Mouse (Mus musculus): ENCODE measurements around the gene 9930104L06Rik.

9930104L06Rik gene

GRCm38 (mm10) chr4:124957284-124957683 lies 20.4 kb downstream of the 9930104L06Rik start:
- in situ Hi-C loops (cut with MboI, MseI): loop anchor here (25.0 kb wide), 1 partner anchor 755 kb away; no protein-coding TSS in a partner anchor

- in situ Hi-C loops (cut with MboI, MseI): loop anchor here (25.0 kb wide), 1 partner anchor 753 kb away; no protein-coding TSS in a partner anchor
Measured at GRCm38 (mm10) chr4:124959062-124959461, 22.2 kb downstream of the 9930104L06Rik start.

- in situ Hi-C loops (cut with MboI, MseI): loop anchor here (25.0 kb wide), 1 partner anchor 751 kb away; no protein-coding TSS in a partner anchor
Measured at GRCm38 (mm10) chr4:124960940-124961339, 24.1 kb downstream of the 9930104L06Rik start.

- in situ Hi-C loops (cut with MboI, MseI): loop anchor here (25.0 kb wide), 1 partner anchor 750 kb away; no protein-coding TSS in a partner anchor
Measured at GRCm38 (mm10) chr4:124962576-124962975, 25.7 kb downstream of the 9930104L06Rik start.

GRCm38 (mm10) chr4:124964912-124965599 lies 28.2 kb downstream of the 9930104L06Rik start:
- in situ Hi-C loops (cut with MboI, MseI): loop anchor here (25.0 kb wide), 1 partner anchor 747 kb away; no protein-coding TSS in a partner anchor

- in situ Hi-C loops (cut with MboI, MseI): loop anchor here (25.0 kb wide), 1 partner anchor 744 kb away; no protein-coding TSS in a partner anchor
Measured at GRCm38 (mm10) chr4:124968711-124969110, 31.9 kb downstream of the 9930104L06Rik start.

- in situ Hi-C loops (cut with MboI, MseI): loop anchor here (25.0 kb wide), 1 partner anchor 743 kb away; no protein-coding TSS in a partner anchor
Measured at GRCm38 (mm10) chr4:124969219-124969848, 32.5 kb downstream of the 9930104L06Rik start.

- in situ Hi-C loops (cut with MboI, MseI): loop anchor here (10.0 to 25.0 kb wide), 2 partner anchors 445 to 742 kb away; no protein-coding TSS in a partner anchor
Measured at GRCm38 (mm10) chr4:124970194-124970593, 33.3 kb downstream of the 9930104L06Rik start.

- in situ Hi-C loops (cut with MboI, MseI): loop anchor here (10.0 to 25.0 kb wide), 2 partner anchors 446 to 742 kb away; no protein-coding TSS in a partner anchor
Measured at GRCm38 (mm10) chr4:124970677-124971076, 33.8 kb downstream of the 9930104L06Rik start.

GRCm38 (mm10) chr4:124971094-124971493 lies 34.2 kb downstream of the 9930104L06Rik start:
- in situ Hi-C loops (cut with MboI, MseI): loop anchor here (10.0 to 25.0 kb wide), 2 partner anchors 446 to 741 kb away; no protein-coding TSS in a partner anchor

GRCm38 (mm10) chr4:124972316-124972715 lies 35.5 kb downstream of the 9930104L06Rik start:
- in situ Hi-C loops (cut with MboI, MseI): loop anchor here (10.0 to 25.0 kb wide), 2 partner anchors 448 to 740 kb away; no protein-coding TSS in a partner anchor

GRCm38 (mm10) chr4:124973296-124973695 lies 36.4 kb downstream of the 9930104L06Rik start:
- in situ Hi-C loops (cut with MboI, MseI): loop anchor here (10.0 to 25.0 kb wide), 2 partner anchors 448 to 739 kb away; no protein-coding TSS in a partner anchor

- in situ Hi-C loops (cut with MboI, MseI): loop anchor here (10.0 to 25.0 kb wide), 2 partner anchors 453 to 1041 kb away; no protein-coding TSS in a partner anchor
Measured at GRCm38 (mm10) chr4:124978201-124978600, 41.4 kb downstream of the 9930104L06Rik start.

GRCm38 (mm10) chr4:124983893-124984526 lies 47.2 kb downstream of the 9930104L06Rik start:
- in situ Hi-C loops (cut with MboI, MseI): loop anchor here (25.0 kb wide), 1 partner anchor 1047 kb away; no protein-coding TSS in a partner anchor

- in situ Hi-C loops (cut with MboI, MseI): loop anchor here (25.0 kb wide), 1 partner anchor 1048 kb away; no protein-coding TSS in a partner anchor
Measured at GRCm38 (mm10) chr4:124984871-124985670, 48.2 kb downstream of the 9930104L06Rik start.

- in situ Hi-C loops (cut with MboI, MseI): loop anchor here (25.0 kb wide), 1 partner anchor 1049 kb away; no protein-coding TSS in a partner anchor
Measured at GRCm38 (mm10) chr4:124985671-124986602, 49.1 kb downstream of the 9930104L06Rik start, which contains the start of gene Rspo1. TSS of gene Rspo1 (plus strand) at chr4:124986430.

GRCm38 (mm10) chr4:124986739-124987710 lies 50.2 kb downstream of the 9930104L06Rik start:
- in situ Hi-C loops (cut with MboI, MseI): loop anchor here (25.0 kb wide), 1 partner anchor 1050 kb away; no protein-coding TSS in a partner anchor

- in situ Hi-C loops (cut with MboI, MseI): loop anchor here (25.0 kb wide), 1 partner anchor 1050 kb away; no protein-coding TSS in a partner anchor
Measured at GRCm38 (mm10) chr4:124987711-124988097, 50.9 kb downstream of the 9930104L06Rik start.
